Mouse (Mus musculus) G1E (cell line): ENCODE data around the gene Lipa. TPM values are rescaled to one million over a fixed set of nuclear protein-coding genes. Genes with fewer than 3 reads are reported as not detected.

Source experiments
- ATAC-seq: 2 replicates; pipeline ENCODE4 v1.8.0; 2016; ENCODE audit warnings: mild to moderate bottlenecking; ENCODE audit not compliant: insufficient number of reproducible peaks, poor library complexity, low FRiP score, severe bottlenecking; ENCODE audit errors: extremely low read depth
- DNase-seq: peaks from one replicate; pipeline ENCODE4 v3.0.0; 2012; ENCODE audit warnings: low spot score
- H3K27me3 ChIP-seq: 2 replicates; pipeline ENCODE4 v1.6.1; 2012; ENCODE audit warnings: mild to moderate bottlenecking, low read length, inconsistent platforms; ENCODE audit not compliant: insufficient read depth
- H3K36me3 ChIP-seq: replicated peaks from 2 replicates; pipeline ENCODE3; 2012; ENCODE audit warnings: mild to moderate bottlenecking, inconsistent platforms
- H3K4me1 ChIP-seq: 2 replicates; pipeline ENCODE4 v1.6.1; 2012; ENCODE audit warnings: low read depth, low read length, inconsistent platforms, mixed read lengths; ENCODE audit not compliant: insufficient read depth
- H3K4me3 ChIP-seq: 2 replicates; pipeline ENCODE4 v1.5.1; 2012; ENCODE audit warnings: low read depth, mild to moderate bottlenecking, inconsistent platforms, low read length, moderate library complexity, mixed read lengths
- H3K9me3 ChIP-seq: replicated peaks from 2 replicates; pipeline ENCODE4 v1.6.1; 2012; ENCODE audit warnings: inconsistent platforms
- CTCF ChIP-seq: IDR thresholded peaks from 2 replicates; pipeline ENCODE4 v1.5.1; 2012; ENCODE audit warnings: low read depth, low read length, inconsistent platforms, mixed read lengths
- GATA1 ChIP-seq: IDR thresholded peaks from 2 replicates; pipeline ENCODE4 v1.6.1; 2012; ENCODE audit warnings: borderline replicate concordance, low read length, inconsistent platforms, mixed read lengths
- GATA2 ChIP-seq: IDR thresholded peaks from 2 replicates; pipeline ENCODE4 v1.6.1; 2012; ENCODE audit warnings: low read depth, low read length, inconsistent platforms, borderline replicate concordance
- POLR2AphosphoS5 ChIP-seq: IDR thresholded peaks from 2 replicates; pipeline ENCODE4 v1.6.1; 2012; ENCODE audit warnings: low read depth, low read length, inconsistent platforms; ENCODE audit not compliant: insufficient replicate concordance
- TAL1 ChIP-seq: conservative IDR thresholded peaks from 2 replicates; pipeline ENCODE4 v1.6.1; 2012; ENCODE audit warnings: low read depth, low read length, inconsistent platforms, mixed read lengths
- polyA plus RNA-seq: library from polyadenylated mRNA; stranded (reverse); fragments of >175 nt; gene quantifications from 2 replicates; pipeline ENCODE4 v1.2.3, GENCODE M21; 2012
- total RNA-seq, 2 experiments: library from RNA; stranded (forward) in 1 of 2; stranded (reverse) in 1 of 2; fragments of 200-1000 nt in 1 of 2; fragments of >200 nt in 1 of 2; fragmentation: Nextera tagmentation in 1 of 2; gene quantifications; 2 replicates each; pipeline ENCODE4 v1.2.3; 2014 to 2017

The Lipa gene
- total and polyA plus RNA-seq, 3 experiments = 0.22 TPM; not detected in 2

- peaks cover 12% of the 10 kb centered on the region for H3K27me3 ChIP-seq
- H3K36me3 ChIP-seq = no peaks in the 10 kb centered on the region
- no peak overlapping the region for H3K4me3 ChIP-seq
- peaks cover 6% of the 10 kb centered on the region for H3K4me1 ChIP-seq
- TF ChIP-seq POLR2AphosphoS5 = no peak
- no peak for TF ChIP-seq GATA1
- no peak for TF ChIP-seq GATA2
- TF ChIP-seq TAL1 = no peak
- TF ChIP-seq CTCF = no peak
- no peak for ATAC-seq
- no peak for DNase-seq
- H3K9me3 ChIP-seq = no peaks in the 10 kb centered on the region
Observed at GRCm38 (mm10) chr19:34550205-34550533, 22.9 kb upstream of the Lipa start.

- peaks cover 6% of the 10 kb centered on the region for H3K4me1 ChIP-seq
- H3K4me3 ChIP-seq = no peak overlapping the region
- no peaks in the 10 kb centered on the region for H3K9me3 ChIP-seq
- no peaks in the 10 kb centered on the region for H3K36me3 ChIP-seq
- ATAC-seq (no peak; the same call in 1 of the 2 replicates), DNase-seq (no peak)
- H3K27me3 ChIP-seq = peaks cover 12% of the 10 kb centered on the region
- no peak for TF ChIP-seq TAL1
- peak; percentile 56 for TF ChIP-seq CTCF
Observed at GRCm38 (mm10) chr19:34547976-34548375, 20.7 kb upstream of the Lipa start.

- no peaks in the 10 kb centered on the region for H3K9me3 ChIP-seq
- H3K36me3 ChIP-seq = no peaks in the 10 kb centered on the region
- H3K4me1 ChIP-seq = peaks cover 6% of the 10 kb centered on the region
- ATAC-seq = no peak
- DNase-seq = no peak
- no peak overlapping the region for H3K4me3 ChIP-seq
- TF ChIP-seq GATA1 = no peak
- peaks cover 12% of the 10 kb centered on the region for H3K27me3 ChIP-seq
Observed at GRCm38 (mm10) chr19:34546211-34546610, 18.9 kb upstream of the Lipa start.

GRCm38 (mm10) chr19:34539422-34539821 is 12.1 kb upstream of the Lipa start:
- Histone ChIP-seq H3K36me3 (no peaks in the 10 kb centered on the region), H3K4me1 (no peaks in the 10 kb centered on the region), H3K4me3 (no peak overlapping the region), H3K27me3 (no peaks in the 10 kb centered on the region), H3K9me3 (no peaks in the 10 kb centered on the region)
- DNase-seq (no peak), ATAC-seq (no peak)
- TF ChIP-seq GATA2 = no peak

GRCm38 (mm10) chr19:34532061-34532751 is 4.9 kb upstream of the Lipa start:
- TF ChIP-seq CTCF = no peak
- TF ChIP-seq POLR2AphosphoS5 = no peak
- TF ChIP-seq TAL1 = no peak
- TF ChIP-seq GATA1 = no peak
- TF ChIP-seq GATA2 = no peak
- Histone ChIP-seq H3K4me3 (no peak overlapping the region), H3K27me3 (peaks cover 6% of the 10 kb centered on the region; the same call in 1 of the 2 replicates), H3K9me3 (no peaks in the 10 kb centered on the region), H3K4me1 (no peaks in the 10 kb centered on the region), H3K36me3 (no peaks in the 10 kb centered on the region)
- no peak for ATAC-seq
- no peak for DNase-seq

GRCm38 (mm10) chr19:34526321-34526923 is 852 bp downstream of the Lipa start:
- TF ChIP-seq GATA1 = no peak
- TF ChIP-seq GATA2 = no peak
- TF ChIP-seq POLR2AphosphoS5 = no peak
- no peak for TF ChIP-seq CTCF
- TF ChIP-seq TAL1 = no peak
- DNase-seq = no peak
- Histone ChIP-seq H3K4me1 (no peaks in the 10 kb centered on the region), H3K9me3 (no peaks in the 10 kb centered on the region), H3K4me3 (no peak overlapping the region), H3K27me3 (peaks cover 8% of the 10 kb centered on the region; the same call in 1 of the 2 replicates), H3K36me3 (no peaks in the 10 kb centered on the region)
- no peak for ATAC-seq

- Histone ChIP-seq H3K9me3 (no peaks in the 10 kb centered on the region), H3K36me3 (no peaks in the 10 kb centered on the region), H3K4me3 (no peak overlapping the region), H3K27me3 (peaks cover 8% of the 10 kb centered on the region; the same call in 1 of the 2 replicates), H3K4me1 (no peaks in the 10 kb centered on the region)
- ATAC-seq (no peak), DNase-seq (no peak)
- no peak for TF ChIP-seq GATA2
- no peak for TF ChIP-seq CTCF
Observed at GRCm38 (mm10) chr19:34524646-34525045, 2.6 kb downstream of the Lipa start.
